Mouse (Mus musculus) spleen, embryonic (tissue): ENCODE results near the gene S1pr5.

Experiments used
- CTCF ChIA-PET: fragments of 350-600 bp; sonication (Branson Sonifier 250); formaldehyde crosslinking; loops from one replicate; lab custom pipeline; 2022; lab: Charles Lee

The S1pr5 gene

GRCm38 (mm10) chr9:21238733-21239464, 9.3 kb downstream of the S1pr5 start, which contains the start of gene Keap1:
TSS of gene Keap1 (minus strand) at chr9:21239361.
- CTCF ChIA-PET, result interaction anchor here (0.6 to 2.8 kb wide), 3 partner anchors 10 to 75 kb away, joined by 3 to 11 read pairs (median 8); partner anchors contain the start of gene Atg4d

GRCm38 (mm10) chr9:21238004-21238732, 10.1 kb downstream of the S1pr5 start:
- CTCF ChIA-PET, result interaction anchor here (0.6 kb wide), 1 partner anchor 10 kb away, joined by 14 read pairs; no protein-coding TSS in a partner anchor

- CTCF ChIA-PET, result interaction anchor here (0.6 to 0.7 kb wide), 2 partner anchors 9 to 103 kb away, joined by 3 to 14 read pairs; no protein-coding TSS in a partner anchor
Measured at GRCm38 (mm10) chr9:21237368-21238003, 10.8 kb downstream of the S1pr5 start.

- CTCF ChIA-PET, result interaction anchor here (0.7 kb wide), 1 partner anchor 102 kb away, joined by 3 read pairs; no protein-coding TSS in a partner anchor
Measured at GRCm38 (mm10) chr9:21236991-21237367, 11.3 kb downstream of the S1pr5 start.

- CTCF ChIA-PET, result no interaction called here
Measured at GRCm38 (mm10) chr9:21235341-21235740, 12.9 kb downstream of the S1pr5 start.

- CTCF ChIA-PET, result interaction anchor here (0.5 kb wide), 1 partner anchor 13 kb away, joined by 4 read pairs; no protein-coding TSS in a partner anchor
Measured at GRCm38 (mm10) chr9:21233805-21234204, 14.4 kb downstream of the S1pr5 start.

- CTCF ChIA-PET, result no interaction called here
Measured at GRCm38 (mm10) chr9:21233366-21233765, 14.9 kb downstream of the S1pr5 start.

GRCm38 (mm10) chr9:21232867-21233266, 15.4 kb downstream of the S1pr5 start:
- CTCF ChIA-PET, result no interaction called here

GRCm38 (mm10) chr9:21231551-21231950, 16.7 kb downstream of the S1pr5 start:
- CTCF ChIA-PET, result no interaction called here

- CTCF ChIA-PET, result no interaction called here
Measured at GRCm38 (mm10) chr9:21227342-21227741, 20.9 kb downstream of the S1pr5 start.

- CTCF ChIA-PET, result no interaction called here
Measured at GRCm38 (mm10) chr9:21225415-21225758, 22.9 kb downstream of the S1pr5 start.

GRCm38 (mm10) chr9:21224576-21225414, 23.4 kb downstream of the S1pr5 start:
- CTCF ChIA-PET, result interaction anchor here (0.5 kb wide), 1 partner anchor 185 kb away, joined by 3 read pairs; no protein-coding TSS in a partner anchor

- CTCF ChIA-PET, result interaction anchor here (0.5 kb wide), 1 partner anchor 186 kb away, joined by 3 read pairs; no protein-coding TSS in a partner anchor
Measured at GRCm38 (mm10) chr9:21223906-21224305, 24.3 kb downstream of the S1pr5 start.

- CTCF ChIA-PET, result interaction anchor here (0.7 kb wide), 1 partner anchor 190 kb away, joined by 9 read pairs; no protein-coding TSS in a partner anchor
Measured at GRCm38 (mm10) chr9:21223490-21223889, 24.8 kb downstream of the S1pr5 start.

GRCm38 (mm10) chr9:21221383-21221929, 26.8 kb downstream of the S1pr5 start:
- CTCF ChIA-PET, result interaction anchor here (0.5 to 1.3 kb wide), 5 partner anchors 22 to 134 kb away, joined by 3 to 8 read pairs (median 3); no protein-coding TSS in a partner anchor

GRCm38 (mm10) chr9:21220490-21221382, 27.5 kb downstream of the S1pr5 start:
- CTCF ChIA-PET, result interaction anchor here (0.5 to 1.3 kb wide), 6 partner anchors 19 to 135 kb away, joined by 3 to 8 read pairs (median 3); no protein-coding TSS in a partner anchor

GRCm38 (mm10) chr9:21219820-21220219, 28.4 kb downstream of the S1pr5 start:
- CTCF ChIA-PET, result interaction anchor here (0.5 to 1.0 kb wide), 3 partner anchors 20 to 187 kb away, joined by 3 to 6 read pairs (median 4); no protein-coding TSS in a partner anchor

- CTCF ChIA-PET, result no interaction called here
Measured at GRCm38 (mm10) chr9:21216050-21216841, 32.0 kb downstream of the S1pr5 start.
